ENCODE assay signal across 25 mouse cellular contexts in the genomic region with DNA sequence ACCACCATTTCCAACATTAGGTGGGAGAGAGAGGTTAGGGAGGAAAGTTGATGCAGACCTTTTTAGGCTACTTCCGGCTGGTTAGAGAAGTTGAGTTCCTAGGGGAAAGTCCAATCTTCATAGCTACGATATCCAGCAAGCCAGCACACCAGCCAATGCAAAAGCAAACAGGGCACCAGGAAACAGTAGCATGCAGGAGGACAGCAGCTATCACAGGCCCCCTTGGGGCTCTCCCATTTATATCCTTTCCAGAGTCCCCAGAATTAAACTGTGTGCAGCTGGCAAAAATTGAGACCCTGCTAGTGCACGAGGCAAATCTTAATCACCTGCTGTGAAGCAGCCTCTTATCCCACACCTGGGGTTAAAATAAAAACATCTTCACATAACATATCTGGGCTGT. TPM values are rescaled to one million over a fixed set of nuclear protein-coding genes. Genes with fewer than 3 reads are reported as not detected.
DNase-seq lines count a peak whose midpoint lies in the region; ATAC-seq lines count a peak whose summit lies in the region.
"Had no signal": no experiment of that assay in that cellular context is flagged by ENCODE, and none has a peak within 500 bp of the region (broad histone marks: within the 10 kb centered on the region; RNA-seq: fewer than 3 reads in every experiment).

No protein-coding gene starts in this region.

- H3K9me3 ChIP-seq in hindbrain, embryonic 15.5 days: no peaks in the 10 kb centered on the region
- H3K9me3 ChIP-seq in hindbrain, embryonic 12.5 days (replicated peaks): no peaks in the 10 kb centered on the region
- H3K9me3 ChIP-seq in midbrain, embryonic 14.5 days (ENCODE audit: control insufficient read depth, low read length): no peaks in the 10 kb centered on the region
- H3K9me3 ChIP-seq in midbrain, embryonic 11.5 days (ENCODE audit: control insufficient read depth, low read length): no peaks in the 10 kb centered on the region
- H3K9me3 ChIP-seq in forebrain, embryonic 13.5 days (replicated peaks): no peaks in the 10 kb centered on the region
- no peaks in the 10 kb centered on the region for H3K9me3 ChIP-seq in neural tube, embryonic 15.5 days (replicated peaks)
- H3K9me3 ChIP-seq: embryonic facial prominence, embryonic 12.5 days; G1E; heart, embryonic 15.5 days; limb, embryonic 15.5 days; lung, embryonic 15.5 days had no signal

- no peak overlapping the region for H3K4me2 ChIP-seq in hindbrain, embryonic 15.5 days
- no peak overlapping the region for H3K4me2 ChIP-seq in hindbrain, embryonic 12.5 days (replicated peaks)
- H3K4me2 ChIP-seq in midbrain, embryonic 14.5 days (ENCODE audit: low read length): no peak overlapping the region
- H3K4me2 ChIP-seq in midbrain, embryonic 11.5 days: no peak overlapping the region
- H3K4me2 ChIP-seq in forebrain, embryonic 13.5 days: peak overlapping the region; percentile 33; the same call in 1 of the 2 replicates
- H3K4me2 ChIP-seq in neural tube, embryonic 15.5 days: no peak overlapping the region
- H3K4me2 ChIP-seq: embryonic facial prominence, embryonic 12.5 days; heart, embryonic 15.5 days; limb, embryonic 15.5 days; lung, embryonic 15.5 days had no signal

- H3K27ac ChIP-seq in hindbrain, embryonic 15.5 days (replicated peaks): peak overlapping the region; percentile 66; the same call in 1 of the 2 replicates
- no peak overlapping the region for H3K27ac ChIP-seq in hindbrain, embryonic 12.5 days
- peak overlapping the region; percentile 55; the same call in 1 of the 2 replicates for H3K27ac ChIP-seq in midbrain, embryonic 14.5 days (replicated peaks; ENCODE audit: low read depth, low read length)
- H3K27ac ChIP-seq in midbrain, embryonic 11.5 days (ENCODE audit: low read depth, low read length): no peak overlapping the region
- peak overlapping the region; percentile 94 for H3K27ac ChIP-seq in forebrain, embryonic 13.5 days
- H3K27ac ChIP-seq in neural tube, embryonic 15.5 days (replicated peaks): peak overlapping the region; percentile 58
- H3K27ac ChIP-seq: embryonic facial prominence, embryonic 12.5 days; gastrocnemius, adult 2 months; heart, embryonic 15.5 days; left cerebral cortex, adult 2 months; limb, embryonic 15.5 days; liver, embryonic 14.5 days; lung, embryonic 15.5 days had no signal

- no peak for ATAC-seq in hindbrain, embryonic 15.5 days (ENCODE audit: low FRiP score, low read depth)
- no peak for ATAC-seq in hindbrain, embryonic 12.5 days (ENCODE audit: low FRiP score)
- ATAC-seq in midbrain, embryonic 14.5 days (ENCODE audit: low FRiP score, low TSS enrichment): no peak
- ATAC-seq in midbrain, embryonic 11.5 days (ENCODE audit: low FRiP score): no peak
- ATAC-seq in forebrain, embryonic 13.5 days: no peak
- ATAC-seq in neural tube, embryonic 15.5 days (ENCODE audit: low FRiP score): no peak
- ATAC-seq: Patski had no signal

- H3K36me3 ChIP-seq in hindbrain, embryonic 15.5 days: no peaks in the 10 kb centered on the region
- H3K36me3 ChIP-seq in hindbrain, embryonic 12.5 days: no peaks in the 10 kb centered on the region
- no peaks in the 10 kb centered on the region for H3K36me3 ChIP-seq in midbrain, embryonic 14.5 days (ENCODE audit: control insufficient read depth, insufficient read depth, low read length)
- H3K36me3 ChIP-seq in midbrain, embryonic 11.5 days (ENCODE audit: control insufficient read depth, insufficient read depth, low read length): no peaks in the 10 kb centered on the region
- H3K36me3 ChIP-seq in forebrain, embryonic 13.5 days (ENCODE audit: poor library complexity, severe bottlenecking): no peaks in the 10 kb centered on the region
- H3K36me3 ChIP-seq in neural tube, embryonic 15.5 days: no peaks in the 10 kb centered on the region
- H3K36me3 ChIP-seq: embryonic facial prominence, embryonic 12.5 days; G1E; heart, embryonic 15.5 days; limb, embryonic 15.5 days; lung, embryonic 15.5 days had no signal

- H3K4me1 ChIP-seq in hindbrain, embryonic 15.5 days (replicated peaks): peaks cover 23% of the 10 kb centered on the region
- peaks cover 23% of the 10 kb centered on the region for H3K4me1 ChIP-seq in hindbrain, embryonic 12.5 days
- peaks cover 22% of the 10 kb centered on the region for H3K4me1 ChIP-seq in midbrain, embryonic 14.5 days (ENCODE audit: control insufficient read depth, insufficient read depth, low read length)
- peaks cover 10% of the 10 kb centered on the region for H3K4me1 ChIP-seq in midbrain, embryonic 11.5 days (ENCODE audit: control insufficient read depth, insufficient read depth, low read length)
- peaks cover 39% of the 10 kb centered on the region for H3K4me1 ChIP-seq in forebrain, embryonic 13.5 days
- H3K4me1 ChIP-seq in neural tube, embryonic 15.5 days: peaks cover 27% of the 10 kb centered on the region

- no peak overlapping the region for H3K9ac ChIP-seq in hindbrain, embryonic 15.5 days
- no peak overlapping the region for H3K9ac ChIP-seq in hindbrain, embryonic 12.5 days
- no peak overlapping the region for H3K9ac ChIP-seq in midbrain, embryonic 14.5 days (replicated peaks; ENCODE audit: low read length)
- H3K9ac ChIP-seq in midbrain, embryonic 11.5 days (ENCODE audit: low read length): no peak overlapping the region
- no peak overlapping the region for H3K9ac ChIP-seq in forebrain, embryonic 13.5 days
- no peak overlapping the region for H3K9ac ChIP-seq in neural tube, embryonic 15.5 days (replicated peaks)
- H3K9ac ChIP-seq: embryonic facial prominence, embryonic 12.5 days; heart, embryonic 15.5 days; limb, embryonic 15.5 days; liver, embryonic 14.5 days; lung, embryonic 15.5 days had no signal

- no peak for DNase-seq in midbrain, embryonic 14.5 days
- no peak for DNase-seq in midbrain, embryonic 11.5 days (ENCODE audit: low spot score, missing footprints)
- DNase-seq in natural killer cell, adult 2 months (ENCODE audit: low spot score in 2 of 2): no peak
- DNase-seq in kidney, adult 18-20 months: no peak
- DNase-seq: cerebellum, adult 11-12 months; cerebellum, postnatal 10 days; gastrocnemius, adult 2 months; heart, postnatal 4 days; kidney, postnatal 4 days; left cerebral cortex, postnatal 4 days; lung, postnatal 4 days; thymus, adult 2 months; thymus, postnatal 4 days had no signal

- H3K27me3 ChIP-seq in hindbrain, embryonic 15.5 days: no peaks in the 10 kb centered on the region
- no peaks in the 10 kb centered on the region for H3K27me3 ChIP-seq in hindbrain, embryonic 12.5 days
- H3K27me3 ChIP-seq in midbrain, embryonic 14.5 days (ENCODE audit: control insufficient read depth, insufficient read depth, low read length): no peaks in the 10 kb centered on the region
- H3K27me3 ChIP-seq in midbrain, embryonic 11.5 days (ENCODE audit: control insufficient read depth, insufficient read depth, low read length): no peaks in the 10 kb centered on the region
- H3K27me3 ChIP-seq in forebrain, embryonic 13.5 days: no peaks in the 10 kb centered on the region
- no peaks in the 10 kb centered on the region for H3K27me3 ChIP-seq in neural tube, embryonic 15.5 days (replicated peaks)
- H3K27me3 ChIP-seq: embryonic facial prominence, embryonic 12.5 days; heart, embryonic 15.5 days; limb, embryonic 15.5 days; lung, embryonic 15.5 days had no signal

- 61% methylated on average over 3 of the region's 3 CpGs for WGBS in hindbrain, embryonic 15.5 days
- 59% methylated on average over 3 of the region's 3 CpGs for WGBS in hindbrain, embryonic 12.5 days
- WGBS in midbrain, embryonic 14.5 days: 58% methylated on average over 3 of the region's 3 CpGs
- WGBS in midbrain, embryonic 11.5 days: 71% methylated on average over 3 of the region's 3 CpGs
- 57% methylated on average over 3 of the region's 3 CpGs for WGBS in forebrain, embryonic 13.5 days
- 66% methylated on average over 3 of the region's 3 CpGs for WGBS in neural tube, embryonic 15.5 days

- no peak overlapping the region for H3K4me3 ChIP-seq in hindbrain, embryonic 15.5 days
- no peak overlapping the region for H3K4me3 ChIP-seq in hindbrain, embryonic 12.5 days
- H3K4me3 ChIP-seq in midbrain, embryonic 14.5 days (replicated peaks; ENCODE audit: low read depth, low read length): no peak overlapping the region
- no peak overlapping the region for H3K4me3 ChIP-seq in midbrain, embryonic 11.5 days (ENCODE audit: low read depth, low read length)
- no peak overlapping the region for H3K4me3 ChIP-seq in forebrain, embryonic 13.5 days
- H3K4me3 ChIP-seq in neural tube, embryonic 15.5 days (replicated peaks): no peak overlapping the region
- H3K4me3 ChIP-seq: embryonic facial prominence, embryonic 12.5 days; gastrocnemius, adult 2 months; heart, embryonic 15.5 days; left cerebral cortex, adult 2 months; limb, embryonic 15.5 days; lung, embryonic 15.5 days had no signal

RNA-seq across cellular contexts. Expression of a gene that starts 38.2 kb away (rescaled TPM):
- 520 and 607 TPM in 2 replicates for polyA plus RNA-seq in hindbrain, embryonic 15.5 days (2015; fragmentation: Nextera tagmentation; extraction: Ambion mirVana)
- polyA plus RNA-seq in hindbrain, embryonic 12.5 days (2016; fragmentation: Nextera tagmentation; extraction: Ambion mirVana): 852 and 899 TPM in 2 replicates
- 772 and 791 TPM in 2 replicates for polyA plus RNA-seq in midbrain, embryonic 14.5 days (2014; fragmentation: Nextera tagmentation; extraction: Ambion mirVana)
- polyA plus RNA-seq in midbrain, embryonic 11.5 days (2014; fragmentation: Nextera tagmentation; extraction: Ambion mirVana): 1,094 and 1,112 TPM in 2 replicates
- 701 and 859 TPM in 2 replicates for polyA plus RNA-seq in forebrain, embryonic 13.5 days (2015; fragmentation: Nextera tagmentation; extraction: Ambion mirVana)
- 573 and 590 TPM in 2 replicates for polyA plus RNA-seq in neural tube, embryonic 15.5 days (2015; fragmentation: Nextera tagmentation; extraction: Ambion mirVana)

RNA-seq across cellular contexts. Expression of a gene that starts 38.3 kb away (rescaled TPM):
- 18.0 and 20.1 TPM in 2 replicates for polyA plus RNA-seq in hindbrain, embryonic 15.5 days (2015; fragmentation: Nextera tagmentation; extraction: Ambion mirVana)
- polyA plus RNA-seq in hindbrain, embryonic 12.5 days (2016; fragmentation: Nextera tagmentation; extraction: Ambion mirVana): 20.3 and 22.2 TPM in 2 replicates
- polyA plus RNA-seq in midbrain, embryonic 14.5 days (2014; fragmentation: Nextera tagmentation; extraction: Ambion mirVana): 21.0 and 23.1 TPM in 2 replicates
- 17.6 and 17.9 TPM in 2 replicates for polyA plus RNA-seq in midbrain, embryonic 11.5 days (2014; fragmentation: Nextera tagmentation; extraction: Ambion mirVana)
- 22.1 and 23.2 TPM in 2 replicates for polyA plus RNA-seq in forebrain, embryonic 13.5 days (2015; fragmentation: Nextera tagmentation; extraction: Ambion mirVana)
- 16.2 and 17.5 TPM in 2 replicates for polyA plus RNA-seq in neural tube, embryonic 15.5 days (2015; fragmentation: Nextera tagmentation; extraction: Ambion mirVana)

Comparison
In these comparisons a context has a peak if more than half of its experiments do, and no peak if none do; other contexts are left out.
1. H3K27ac ChIP-seq: peak in hindbrain, embryonic 15.5 days (single experiment), midbrain, embryonic 14.5 days (single experiment), forebrain, embryonic 13.5 days (single experiment) and neural tube, embryonic 15.5 days (single experiment); none in hindbrain, embryonic 12.5 days (single experiment) and midbrain, embryonic 11.5 days (single experiment).